Mouse (Mus musculus) spleen, adult 18-20 months (tissue): ENCODE measurements around the gene Pelo.
A peak's percentile ranks its signal among the peaks of the same experiment; 100 is the strongest.

ENCODE experiments used
- DNase-seq, 2 experiments: peaks; one replicate each; pipeline ENCODE4 v3.0.0; 2022; ENCODE audit warnings: mixed read lengths in 2 of 2

Pelo gene

DNA sequence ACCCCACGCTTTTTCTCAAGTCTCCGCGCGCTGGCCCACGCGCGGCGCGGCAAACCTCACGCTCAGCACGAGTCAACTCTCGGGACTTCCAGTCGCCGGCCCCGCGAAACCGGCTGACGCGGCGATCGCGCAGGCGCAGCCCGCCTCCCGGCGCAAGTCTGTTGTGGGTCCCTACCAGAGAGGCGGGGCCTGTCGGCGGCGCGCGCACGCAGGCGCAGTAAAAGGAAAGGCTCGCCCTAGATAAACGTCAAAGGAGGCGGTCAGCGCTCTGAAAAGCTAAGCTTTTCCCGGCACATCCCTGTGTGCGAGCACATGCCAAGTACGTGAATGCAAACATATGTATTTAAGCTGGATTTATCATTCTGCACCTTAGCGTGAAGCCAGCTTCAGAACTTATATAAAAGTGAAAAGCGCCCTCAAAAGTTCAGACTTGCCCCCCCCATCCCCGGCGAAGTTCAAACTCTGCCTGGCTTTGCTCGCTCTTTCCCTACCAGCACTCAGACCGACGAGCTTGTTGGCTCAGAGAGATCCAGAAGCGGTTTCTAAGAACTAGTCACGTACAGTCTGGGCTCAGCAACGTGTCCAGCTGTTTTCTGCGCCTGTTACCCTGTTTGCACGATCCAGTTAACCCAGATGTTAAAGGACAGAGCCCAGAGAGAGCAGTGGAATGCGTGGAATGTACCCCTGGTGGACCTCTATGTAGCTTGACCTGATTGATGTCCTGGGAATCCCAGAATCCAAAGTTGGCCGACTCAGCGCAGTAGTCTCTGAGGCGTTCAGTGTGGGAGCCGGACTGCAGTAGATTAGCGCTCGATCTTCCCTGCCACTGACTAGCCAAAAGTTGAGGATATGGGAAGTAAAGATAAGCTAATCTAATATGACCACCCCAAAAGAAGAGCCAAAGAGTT is at the start of gene Pelo:
Gene Pelo (minus strand): TSS at position 118 of the 908 bp plus-strand sequence.
- peak; percentile 92 to 95 for DNase-seq

DNA sequence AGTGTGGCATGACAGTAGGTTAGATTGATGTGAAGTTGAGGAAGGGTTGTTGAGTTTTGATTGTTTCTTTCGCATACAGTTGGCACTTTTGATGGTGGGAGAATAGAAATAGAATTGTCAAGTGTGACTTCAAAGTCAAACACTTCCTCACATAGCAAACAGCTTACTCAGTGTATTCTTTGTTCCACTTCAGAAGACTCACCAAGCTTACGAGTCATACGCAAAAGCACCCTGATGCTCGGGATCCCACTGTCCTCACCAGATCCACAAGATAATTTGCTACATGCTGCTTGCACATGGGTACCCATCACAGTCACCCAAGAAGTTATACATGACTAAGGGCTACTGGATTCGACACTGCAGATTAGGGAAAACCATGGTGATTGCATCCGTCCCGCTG is 48.5 kb upstream of the Pelo start:
- no peak for DNase-seq

DNA sequence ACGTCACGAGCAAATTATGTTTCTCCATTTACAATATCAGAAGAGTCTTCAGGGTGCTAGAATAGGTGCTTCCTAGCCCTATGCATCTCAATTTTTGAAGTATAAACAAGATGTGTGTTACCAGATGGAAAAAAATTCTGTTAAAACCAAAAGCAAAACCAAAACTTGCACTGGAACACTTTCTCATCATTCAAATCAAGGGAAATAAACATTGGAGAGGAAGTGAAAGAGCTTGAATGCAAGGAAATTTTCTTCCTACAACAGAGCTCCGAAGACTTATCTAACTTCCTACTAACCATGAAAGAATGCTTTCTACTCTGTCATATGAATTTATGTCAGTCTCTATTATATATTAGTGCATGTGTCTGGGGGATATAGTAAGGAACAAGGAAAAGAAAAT is 46.8 kb upstream of the Pelo start:
- no peak for DNase-seq

DNA sequence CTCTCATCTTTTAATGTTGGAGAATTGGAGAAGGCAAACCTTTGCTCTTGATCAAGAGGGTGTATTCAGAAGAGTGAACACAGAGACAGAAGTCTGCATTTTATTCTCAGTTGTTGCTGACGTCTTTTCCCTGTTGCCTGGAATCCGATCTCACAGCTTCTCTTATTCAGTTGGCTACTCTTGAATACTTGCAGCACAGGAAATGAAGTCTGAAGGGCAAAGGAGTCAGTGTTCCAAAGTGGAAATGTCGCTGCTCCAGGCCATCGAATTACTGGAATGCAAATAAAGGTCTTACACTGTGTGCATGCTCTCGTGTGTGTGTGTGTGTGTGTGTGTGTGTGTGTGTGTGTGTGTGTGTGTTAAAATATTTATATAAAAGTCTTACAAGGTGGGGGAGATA is 42.4 kb upstream of the Pelo start:
- DNase-seq = no peak

DNA sequence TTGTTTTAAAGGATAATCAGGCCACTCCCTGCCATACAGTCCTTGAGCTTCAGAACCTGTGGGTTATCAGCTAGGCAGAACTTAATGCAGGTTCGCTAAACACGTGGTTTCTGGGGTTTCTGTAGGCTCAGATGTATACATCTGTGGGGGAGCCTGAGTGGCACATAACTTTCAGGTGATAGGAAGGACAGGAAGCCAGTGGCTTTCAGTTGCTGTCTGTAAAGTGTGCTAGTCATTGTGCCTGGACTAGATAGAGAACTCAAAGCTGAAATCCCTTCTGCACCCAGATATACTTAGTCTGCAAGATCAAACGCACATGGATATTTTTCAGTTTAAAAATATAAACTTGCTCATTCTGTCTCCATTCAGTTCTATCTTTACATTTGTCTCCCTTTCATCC is 41.4 kb upstream of the Pelo start:
- no peak for DNase-seq

DNA sequence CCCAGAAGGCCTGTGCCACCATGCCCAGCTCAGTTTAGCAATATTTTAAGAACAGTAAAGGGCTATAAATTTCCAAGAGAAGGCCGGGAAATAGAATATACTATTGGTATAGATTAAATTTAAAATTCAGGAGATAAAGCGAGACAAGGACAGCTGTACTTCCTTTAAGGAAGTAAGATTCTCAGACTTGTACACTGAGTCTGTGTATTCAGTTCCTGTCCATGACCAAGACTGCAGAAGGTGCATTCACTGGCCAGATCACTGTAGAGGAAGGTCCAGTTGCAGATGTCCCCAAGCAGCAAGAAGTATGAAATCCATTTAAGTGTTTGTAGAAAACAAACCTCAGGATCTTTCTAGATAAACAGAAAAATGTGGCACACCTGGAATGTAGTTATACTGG is 40.0 kb upstream of the Pelo start:
- DNase-seq = no peak

DNA sequence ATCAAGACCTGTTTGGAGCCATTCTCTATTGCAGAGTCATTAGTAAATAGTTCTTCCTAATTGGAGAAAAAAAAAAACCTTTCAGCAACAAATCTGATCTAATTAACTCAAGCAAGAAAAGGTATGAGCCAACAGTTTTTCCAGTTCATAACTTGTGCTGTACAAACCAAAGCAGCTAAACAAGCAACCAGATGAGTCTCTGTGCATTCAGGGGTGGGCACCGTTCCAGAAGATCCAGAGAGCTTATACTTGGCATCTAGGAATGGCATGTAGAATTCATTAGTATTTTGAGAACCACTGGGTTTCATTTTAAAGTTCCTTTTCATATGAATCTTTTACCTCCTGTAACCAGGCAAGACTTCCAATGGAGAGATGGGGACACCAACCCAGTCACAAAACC is 37.8 kb upstream of the Pelo start:
- no peak for DNase-seq

DNA sequence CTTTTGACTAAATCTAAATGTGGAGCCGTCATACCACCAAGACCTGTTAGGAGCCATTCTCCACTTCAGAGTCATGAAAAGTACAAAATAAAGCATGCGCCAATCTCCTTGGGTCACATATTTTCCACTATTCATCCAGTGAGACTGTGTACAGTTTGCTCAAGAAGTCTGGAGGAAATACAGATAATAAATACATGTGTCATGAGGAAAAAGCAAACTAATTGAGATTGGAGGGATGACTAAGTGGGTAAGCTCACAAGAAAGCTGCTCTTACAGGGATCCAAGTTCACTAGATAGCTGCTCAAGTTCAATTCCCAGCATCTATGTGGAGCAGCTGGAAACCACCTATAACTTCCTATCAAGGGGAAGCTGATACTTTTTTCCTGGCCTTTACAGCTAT is 36.5 kb upstream of the Pelo start:
- no peak for DNase-seq

DNA sequence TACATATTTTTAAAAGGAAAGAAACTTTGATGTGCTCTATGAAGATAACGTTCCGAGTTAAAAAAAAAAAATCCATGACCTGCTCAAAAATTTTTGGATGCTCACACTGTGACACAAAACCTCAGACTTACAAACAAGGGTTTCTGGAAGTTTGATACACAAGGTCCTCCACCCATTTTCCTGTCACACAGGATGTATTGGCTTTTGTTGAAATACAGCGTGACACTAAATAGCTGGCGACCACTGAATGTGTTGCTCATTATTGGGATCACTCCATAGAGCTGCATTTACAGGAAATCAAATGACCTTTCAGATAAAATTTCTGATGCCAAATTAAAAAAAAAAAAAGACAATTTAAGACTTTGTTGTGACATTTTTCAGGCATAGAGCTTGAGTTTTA is 35.1 kb upstream of the Pelo start:
- DNase-seq = no peak

DNA sequence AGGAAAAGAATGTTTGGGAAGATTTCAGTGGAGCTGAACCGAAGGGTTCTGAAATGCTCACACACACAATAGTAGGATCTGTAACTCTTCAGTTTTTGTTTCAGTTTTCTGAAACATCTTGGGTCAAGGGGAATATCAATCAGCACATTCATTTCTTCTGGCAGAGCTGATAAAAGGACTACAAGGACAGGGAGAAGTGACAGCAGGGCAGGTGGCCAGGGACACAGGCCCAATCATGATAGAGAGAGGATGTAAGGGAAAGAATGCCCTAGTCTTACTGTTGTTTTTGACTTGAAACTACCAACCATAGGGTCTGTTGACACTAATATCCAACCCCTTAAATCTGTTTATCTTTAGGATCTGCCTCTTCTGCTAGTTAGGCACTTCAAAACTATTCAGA is 34.5 kb upstream of the Pelo start:
- no peak for DNase-seq

DNA sequence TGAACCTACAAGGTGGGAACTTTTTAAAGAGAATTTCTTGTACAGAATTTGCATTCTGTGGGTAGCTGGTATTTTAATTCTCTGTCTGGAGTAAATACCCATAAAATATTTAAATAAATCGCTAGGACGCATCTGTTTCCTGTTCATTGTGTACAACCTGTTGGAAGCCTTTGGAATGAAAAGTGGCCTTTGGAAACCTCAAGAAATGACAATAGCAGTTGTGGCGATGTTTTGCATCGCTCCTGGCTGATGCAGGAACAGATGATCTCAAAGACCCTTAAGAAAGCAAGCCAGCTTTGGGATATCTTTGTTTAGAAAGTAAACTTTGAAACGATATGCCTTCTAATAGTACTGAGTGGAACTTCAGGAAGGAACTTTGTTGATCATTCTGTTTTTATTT is 28.8 kb upstream of the Pelo start:
- no peak for DNase-seq

DNA sequence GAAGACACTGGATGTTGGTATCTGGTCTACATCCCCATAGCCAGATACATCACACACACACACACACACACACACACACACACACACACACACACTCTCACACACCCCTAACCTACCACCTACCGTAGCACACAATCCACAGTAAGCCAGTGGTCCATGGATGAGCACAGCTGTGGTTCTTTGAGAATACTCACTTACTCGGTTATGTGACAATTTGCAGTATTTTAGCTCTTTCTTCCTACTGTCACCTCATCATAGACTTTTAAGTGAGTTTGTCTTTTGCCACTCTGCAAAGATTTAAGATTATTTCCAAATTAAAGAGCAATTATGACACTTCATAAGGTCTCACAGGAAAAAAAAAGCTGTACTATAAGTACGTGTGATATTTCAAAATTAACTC is 28.2 kb upstream of the Pelo start:
- DNase-seq = no peak

DNA sequence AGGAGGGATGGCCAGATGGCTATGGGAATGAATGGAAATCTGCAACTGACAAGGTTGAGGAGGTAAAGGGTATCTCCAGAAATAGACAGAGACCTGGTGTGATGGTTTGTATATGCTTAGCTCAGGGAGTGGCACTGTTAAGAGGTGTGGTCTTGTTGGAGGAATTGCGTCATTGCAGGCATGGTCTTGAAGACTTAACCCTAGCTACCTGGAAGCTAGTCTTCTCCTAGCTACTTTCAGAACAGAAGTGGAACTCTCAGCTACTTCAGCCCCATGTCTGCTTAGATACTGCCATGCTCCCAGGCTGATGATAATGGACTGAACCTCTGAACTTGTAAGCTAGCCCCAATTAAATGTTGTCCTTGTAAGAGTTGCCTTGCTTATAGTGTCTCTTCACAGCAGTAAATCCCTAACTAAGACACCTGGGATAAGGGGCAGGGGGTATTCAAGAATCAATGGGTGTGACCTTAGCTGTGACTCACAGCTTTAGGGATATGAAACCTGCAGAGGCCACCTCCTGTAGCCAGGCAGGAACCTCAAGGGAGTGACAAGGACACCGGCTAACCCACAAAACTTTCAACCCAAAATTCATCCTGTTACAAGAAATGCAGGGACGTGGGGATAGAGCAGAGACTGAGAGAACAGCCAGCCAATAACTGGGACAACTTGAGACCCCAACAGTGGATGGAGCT is 27.1 kb upstream of the Pelo start:
- DNase-seq = no peak

DNA sequence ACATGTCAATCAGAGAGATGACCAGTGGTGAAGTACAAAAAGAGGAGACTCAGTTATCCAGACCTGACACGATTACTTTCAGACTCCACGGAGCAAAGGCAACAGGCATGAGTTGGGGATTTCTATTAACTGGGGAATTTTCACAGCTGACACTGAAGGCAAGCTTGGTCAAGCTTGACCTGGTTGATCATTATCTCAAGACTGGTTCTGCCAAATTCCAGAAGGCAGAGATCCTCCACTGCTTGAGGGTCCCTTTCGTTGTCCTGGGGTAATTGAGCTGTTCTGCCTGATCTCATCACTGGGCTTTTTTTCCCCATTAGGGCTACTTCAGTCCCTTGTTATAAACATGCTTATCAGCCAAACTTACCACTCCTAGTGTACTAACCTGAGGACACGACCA is 19.6 kb upstream of the Pelo start:
- no peak for DNase-seq

DNA sequence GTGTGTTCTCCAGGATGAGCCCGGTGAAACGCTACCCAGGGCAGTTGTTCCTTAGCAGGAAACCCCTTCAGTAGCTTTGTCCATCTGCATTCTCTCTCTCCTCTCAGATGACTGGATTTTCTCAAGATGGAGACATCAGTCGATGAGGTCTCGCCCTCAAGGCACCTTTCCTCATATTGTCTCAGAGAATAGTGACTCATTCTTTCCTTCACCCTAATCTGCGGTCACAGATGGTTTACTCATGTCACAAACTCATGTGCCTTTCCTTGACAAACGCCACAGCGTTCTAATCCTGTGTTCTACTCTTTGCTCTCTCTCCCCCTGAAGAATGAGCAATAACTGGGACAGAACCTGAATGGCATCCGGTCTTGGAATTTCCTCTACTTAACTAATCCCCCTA is 17.4 kb upstream of the Pelo start:
- DNase-seq = no peak

DNA sequence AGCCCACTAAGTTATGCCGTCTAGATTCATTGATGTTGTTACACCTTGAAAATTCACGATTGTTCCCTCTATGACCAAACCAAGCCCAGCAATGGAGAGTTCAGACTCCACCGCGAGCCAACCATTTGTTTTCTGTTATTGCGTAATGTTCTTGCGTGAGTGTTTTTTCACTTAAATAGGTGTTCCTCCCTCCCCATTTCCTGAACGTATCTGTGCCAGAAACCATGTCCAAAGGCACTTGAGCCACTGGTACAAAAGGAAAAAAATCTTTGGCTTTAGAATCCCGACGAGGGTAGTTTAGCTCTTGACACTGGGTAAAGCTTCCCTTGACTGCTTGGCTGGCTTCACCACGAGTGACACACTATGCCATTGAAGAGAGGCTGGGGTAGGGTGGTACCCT is 16.2 kb upstream of the Pelo start:
- DNase-seq = no peak

DNA sequence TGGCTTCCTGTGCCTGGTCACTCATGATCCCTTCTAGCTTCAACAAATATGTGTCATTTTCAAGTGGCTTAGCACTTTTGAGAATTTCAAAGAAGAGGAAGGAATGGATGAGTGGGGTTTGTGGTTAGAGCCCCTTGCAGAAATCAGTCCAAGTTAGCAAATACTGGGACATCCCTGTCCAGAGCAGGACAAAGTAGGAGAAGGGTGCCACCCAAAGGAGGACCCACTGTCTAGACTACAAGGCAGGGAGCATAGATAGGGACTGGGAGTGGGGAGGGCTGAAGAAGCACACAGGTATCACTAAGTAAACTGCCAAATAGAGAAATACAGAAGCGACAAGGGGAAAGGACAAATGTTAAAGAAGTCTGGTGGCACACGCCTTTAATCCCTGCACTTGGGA is 12.8 kb upstream of the Pelo start:
- no peak for DNase-seq

DNA sequence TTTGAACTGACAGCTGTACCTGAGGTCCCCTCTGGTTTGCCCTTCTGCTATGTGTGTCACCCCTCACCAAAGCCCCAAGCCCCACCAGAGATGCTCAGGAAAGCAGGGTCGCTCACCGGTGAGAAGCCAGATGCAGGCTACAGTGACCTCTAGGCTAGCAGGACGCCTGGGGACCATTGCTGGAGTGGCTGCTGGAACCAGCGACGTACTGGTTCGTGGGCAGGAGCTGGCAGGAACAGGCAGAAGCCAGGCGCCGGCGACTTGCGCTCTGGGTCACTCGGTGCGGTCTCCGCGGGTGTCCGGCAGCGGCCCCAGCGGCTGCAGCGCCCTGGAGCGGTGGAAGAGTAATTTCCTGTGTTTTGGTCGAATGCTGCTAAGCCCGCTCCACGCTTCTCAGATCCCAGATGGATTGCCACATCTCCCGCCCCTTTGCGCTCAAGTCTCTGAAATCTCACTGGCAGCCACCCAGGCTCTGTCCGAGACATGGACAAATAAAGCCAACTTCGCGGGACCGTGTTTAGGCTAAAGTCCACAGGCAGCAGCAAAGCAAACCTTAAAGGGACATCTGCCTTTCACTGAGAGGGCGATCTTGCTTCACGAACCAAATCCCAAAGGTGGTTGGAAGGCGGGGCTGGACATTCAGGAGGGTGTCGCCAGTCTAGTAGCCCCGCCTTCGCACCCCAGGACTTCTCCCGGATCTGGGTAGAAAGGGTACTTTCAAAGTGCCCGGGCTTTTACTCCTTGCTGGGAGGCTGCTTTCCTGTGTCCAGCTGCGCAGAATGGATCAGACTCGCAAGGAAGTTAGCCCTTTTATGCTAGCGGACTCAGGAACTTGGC is 11.6 kb upstream of the Pelo start, which contains the start of the genes Gm49395 and Itga1:
Gene Gm49395 (minus strand): TSS at position 567 of the 837 bp plus-strand sequence.
Gene Itga1 (minus strand): TSS at position 610 of the 837 bp plus-strand sequence.
- DNase-seq = peak; percentile 38

DNA sequence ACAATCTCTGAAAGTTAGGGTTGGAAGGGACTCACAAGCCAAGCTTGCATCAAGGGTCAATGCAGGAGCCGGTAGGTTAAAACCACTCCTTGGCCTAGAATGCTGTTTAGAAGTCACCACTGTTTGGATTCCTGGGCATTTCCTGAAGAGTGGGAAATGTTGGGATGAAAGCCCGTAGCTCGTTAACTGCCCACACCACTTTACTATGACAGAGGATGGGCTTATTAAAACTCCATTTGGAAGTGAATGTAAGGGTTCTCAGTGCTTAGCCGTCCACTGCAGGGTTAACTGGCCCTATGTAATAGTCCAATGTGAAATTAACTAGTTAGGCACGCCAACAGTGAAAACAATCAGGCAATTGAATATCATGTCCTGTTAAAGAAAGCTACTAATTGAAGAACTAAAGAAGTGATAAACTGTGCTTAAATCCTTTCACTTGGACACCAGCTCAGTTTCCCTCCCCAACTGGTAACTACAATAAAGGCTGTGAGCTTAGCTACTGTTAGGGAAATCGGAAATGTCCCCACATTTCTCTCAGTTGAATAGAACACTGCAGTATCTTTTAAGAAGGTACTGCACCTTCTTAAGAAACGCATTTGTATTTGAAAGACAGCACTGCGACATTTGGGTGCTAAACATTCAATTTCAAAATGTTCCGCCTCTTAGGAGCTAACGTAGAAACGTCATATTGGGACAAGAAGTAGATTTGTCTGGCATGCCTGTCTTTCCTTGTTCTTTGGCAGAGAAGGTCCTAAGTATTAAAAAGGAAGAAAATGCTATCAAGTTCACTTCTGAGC is 10.6 kb upstream of the Pelo start:
- no peak for DNase-seq

DNA sequence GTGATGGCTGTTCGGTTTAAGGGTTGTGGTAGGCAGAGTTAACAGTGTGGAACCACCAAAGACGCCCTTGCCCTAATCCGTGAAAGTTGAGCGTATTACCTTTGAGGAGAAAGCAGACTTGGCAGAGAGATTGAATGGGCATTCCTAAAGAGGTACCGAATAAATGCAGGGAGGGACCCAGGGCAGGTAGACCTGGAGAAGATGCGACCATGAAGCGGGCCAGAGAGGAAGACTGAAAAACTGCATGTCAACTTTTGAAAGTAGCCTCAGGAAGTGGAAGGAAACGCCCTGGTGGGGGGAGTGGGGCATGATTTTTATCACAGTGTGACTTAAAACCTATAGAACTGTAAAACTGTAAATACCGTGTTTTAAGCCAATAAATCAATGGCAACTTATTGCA is 9.4 kb upstream of the Pelo start:
- no peak for DNase-seq

DNA sequence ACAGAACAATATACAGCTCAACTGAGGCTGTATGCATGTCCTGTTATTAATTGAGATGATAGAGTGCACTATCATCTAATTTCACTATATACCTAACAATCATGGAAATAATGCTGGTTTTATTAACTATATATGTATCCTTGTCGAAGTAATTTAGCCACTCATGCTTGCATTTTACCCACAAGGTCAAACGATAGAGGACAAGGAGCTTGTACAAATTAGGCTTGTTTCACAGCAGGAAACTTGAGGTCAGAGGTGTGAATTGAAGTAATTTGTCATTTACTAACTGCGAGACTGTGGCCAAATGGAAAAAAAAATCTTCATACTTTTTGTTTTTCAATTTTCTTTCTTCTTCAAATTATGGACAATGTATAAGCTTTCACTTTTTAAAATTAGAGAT is 8.2 kb upstream of the Pelo start:
- no peak for DNase-seq

DNA sequence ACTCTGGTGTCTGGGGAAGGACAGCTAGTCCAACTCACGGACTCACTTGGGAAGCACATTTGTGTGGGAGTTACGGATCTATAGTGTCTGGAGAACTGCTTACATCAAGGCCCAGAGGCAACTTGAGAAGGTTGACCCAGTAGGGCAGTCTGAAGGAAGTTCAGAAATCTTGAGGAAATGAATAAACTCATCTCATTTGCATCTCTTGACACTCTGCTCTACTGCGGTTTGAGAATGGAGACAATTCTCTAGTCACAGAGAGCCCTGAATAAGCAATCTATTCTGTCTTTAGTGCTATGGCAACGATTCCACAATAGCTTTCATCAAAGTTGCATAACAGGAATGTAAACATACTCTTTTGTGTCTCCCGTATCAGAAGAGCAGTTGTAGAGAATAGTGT is 7.0 kb upstream of the Pelo start:
- DNase-seq = no peak

DNA sequence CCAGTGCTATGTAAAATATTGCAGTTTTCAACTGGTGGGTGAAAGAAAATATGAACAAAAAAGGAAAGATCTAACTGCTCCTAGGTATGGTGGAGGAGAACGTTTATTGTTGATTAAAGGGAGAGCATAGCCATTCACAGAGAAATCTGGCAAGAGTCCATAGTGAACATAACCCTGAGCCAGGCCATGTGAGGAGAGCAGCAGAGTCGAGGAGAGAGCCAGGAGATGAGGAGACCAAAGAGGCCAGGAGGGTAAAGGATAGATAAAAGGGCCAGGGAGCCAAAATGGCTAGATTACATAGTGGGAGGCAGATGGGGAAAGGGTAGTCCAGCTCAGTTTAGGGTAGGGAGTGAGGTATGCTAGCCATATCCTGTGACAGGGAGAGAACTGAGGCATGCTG is 6.2 kb upstream of the Pelo start:
- DNase-seq = no peak
